Mouse (Mus musculus): ENCODE results near the gene Tmem131. TPM values are rescaled to one million over a fixed set of nuclear protein-coding genes. Genes with fewer than 3 reads are reported as not detected.

Gene Tmem131
- polyA plus RNA-seq, 2 experiments = 10.6 to 14.9 TPM

DNA sequence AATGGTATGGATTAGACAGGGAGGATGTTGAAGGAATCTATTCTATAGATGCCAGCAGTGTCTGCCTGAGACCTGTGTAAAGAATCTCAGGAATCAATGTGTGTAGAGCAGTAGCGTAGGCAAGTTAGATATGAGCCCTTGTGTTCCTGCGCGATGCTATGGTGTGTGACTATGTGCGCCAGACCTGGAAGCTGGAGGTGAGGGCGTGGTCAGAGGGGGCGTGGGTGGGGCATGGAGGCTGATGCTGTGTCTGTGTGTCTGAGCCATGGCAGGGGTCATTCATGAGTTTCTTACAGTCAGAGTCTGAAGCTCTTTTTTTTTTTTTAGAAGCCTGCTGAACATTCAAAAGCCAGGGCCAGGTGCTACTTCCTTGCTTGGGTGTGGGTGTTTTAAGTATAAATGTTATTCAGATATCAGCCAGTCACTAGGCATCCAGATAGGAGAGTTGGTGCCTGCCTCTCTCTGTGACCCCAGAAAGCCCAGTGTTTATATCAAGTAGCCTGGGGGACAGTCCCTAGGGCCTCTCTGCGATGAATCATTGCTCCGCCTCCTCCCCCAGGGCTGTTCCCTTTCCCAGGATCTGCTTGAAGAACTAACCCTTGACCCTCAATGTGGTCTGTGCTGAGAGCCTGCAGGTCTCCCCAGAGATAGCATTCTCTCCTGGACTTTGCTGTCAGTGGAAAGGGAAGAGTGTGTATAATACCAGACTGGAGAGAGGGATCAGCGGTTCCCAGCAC, 171.1 kb downstream of the Tmem131 start:
- H3K27ac ChIP-seq = no peak overlapping the region

DNA sequence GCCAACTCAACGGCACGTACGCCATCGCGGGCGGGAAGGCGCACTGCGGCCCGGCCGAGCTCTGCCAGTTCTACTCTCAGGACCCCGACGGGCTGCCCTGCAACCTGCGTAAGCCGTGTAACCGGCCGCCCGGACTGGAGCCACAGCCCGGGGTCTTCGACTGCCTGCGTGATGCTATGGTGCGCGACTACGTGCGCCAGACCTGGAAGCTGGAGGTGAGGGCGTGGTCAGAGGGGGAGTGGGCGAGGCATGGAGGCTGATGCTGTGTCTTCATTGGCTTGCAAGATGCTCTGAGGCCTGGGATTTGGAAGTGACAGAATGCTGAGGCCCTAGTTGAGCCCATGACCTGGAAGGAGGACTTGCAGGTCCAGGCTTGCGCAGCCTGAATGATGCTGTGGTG, 172.5 kb downstream of the Tmem131 start:
- DNase-seq (ENCODE audit: low read depth in 3 of 3, low spot score in 3 of 3) (no peak), ATAC-seq (ENCODE audit: insufficient read depth) (no peak)
- Histone ChIP-seq H3K9me3 (ENCODE audit: control insufficient read depth, low read length) (no peaks in the 10 kb centered on the region), H3K4me1 (replicated peaks; ENCODE audit: control insufficient read depth in 2 of 2, insufficient read depth in 2 of 2, low read length in 1 of 2) (no peaks in the 10 kb centered on the region), H3K9ac (replicated peaks) (no peak overlapping the region), H3K27me3 (ENCODE audit: control insufficient read depth, insufficient read depth, low read length) (no peaks in the 10 kb centered on the region), H3K4me2 (ENCODE audit: low read depth) (no peak overlapping the region), H3K36me3 (replicated peaks; ENCODE audit: control insufficient read depth, insufficient read depth, low read depth) (no peaks in the 10 kb centered on the region), H3K27ac (no peak overlapping the region), H3K4me3 (ENCODE audit: insufficient read depth in 1 of 2, low read depth in 2 of 2, low read length in 2 of 2) (no peak overlapping the region)
- TF ChIP-seq CTCF (IDR thresholded peaks at IDR 0.05; ENCODE audit: low read depth) (no peak), EP300 (IDR thresholded peaks at IDR 0.05; ENCODE audit: low read depth) (no peak)
- 25% methylated on average over 27 of the region's 27 CpGs for WGBS (ENCODE audit: insufficient replicate concordance)

More for the DNA sequence above, 171.1 kb downstream of the Tmem131 start:
- Histone ChIP-seq H3K9ac (replicated peaks) (no peak overlapping the region), H3K4me2 (ENCODE audit: low read depth) (no peak overlapping the region), H3K36me3 (replicated peaks; ENCODE audit: control insufficient read depth, insufficient read depth, low read depth) (no peaks in the 10 kb centered on the region), H3K4me1 (replicated peaks; ENCODE audit: control insufficient read depth in 2 of 2, insufficient read depth in 2 of 2, low read length in 1 of 2) (no peaks in the 10 kb centered on the region), H3K4me3 (ENCODE audit: insufficient read depth in 1 of 2, low read depth in 2 of 2, low read length in 2 of 2) (no peak overlapping the region), H3K27me3 (ENCODE audit: control insufficient read depth, insufficient read depth, low read length) (no peaks in the 10 kb centered on the region), H3K9me3 (ENCODE audit: control insufficient read depth, low read length) (no peaks in the 10 kb centered on the region)
- TF ChIP-seq EP300 (IDR thresholded peaks at IDR 0.05; ENCODE audit: low read depth) (no peak), CTCF (IDR thresholded peaks at IDR 0.05; ENCODE audit: low read depth) (no peak)
- ATAC-seq (ENCODE audit: insufficient read depth) (no peak), DNase-seq (ENCODE audit: low read depth in 3 of 3, low spot score in 3 of 3) (no peak)
- WGBS (ENCODE audit: insufficient replicate concordance) = 79% methylated on average over 9 of the region's 9 CpGs

DNA sequence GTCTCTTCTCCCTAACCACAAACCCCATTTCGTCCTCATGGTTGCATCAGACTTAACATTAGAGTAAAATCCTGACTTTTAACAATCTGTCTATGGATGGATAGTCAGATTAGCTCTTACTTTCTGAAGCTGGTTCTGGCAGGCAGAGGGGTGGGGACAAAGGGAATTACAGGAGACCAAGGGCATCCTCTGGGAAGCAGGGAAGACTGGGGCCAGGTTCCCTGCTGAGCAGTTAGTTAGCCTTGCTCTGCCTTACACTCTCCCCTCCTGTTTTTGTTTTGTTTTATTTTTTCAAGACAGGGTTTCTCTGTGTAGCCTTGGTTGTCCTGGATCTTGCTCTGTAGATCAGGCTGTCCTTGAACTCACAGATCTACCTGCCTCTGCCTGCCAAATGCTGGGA, 173.5 kb downstream of the Tmem131 start:
- Histone ChIP-seq H3K9ac (replicated peaks) (no peak overlapping the region), H3K27me3 (ENCODE audit: control insufficient read depth, insufficient read depth, low read length) (no peaks in the 10 kb centered on the region), H3K27ac (no peak overlapping the region), H3K4me1 (replicated peaks; ENCODE audit: control insufficient read depth in 2 of 2, insufficient read depth in 2 of 2, low read length in 1 of 2) (no peaks in the 10 kb centered on the region), H3K36me3 (replicated peaks; ENCODE audit: control insufficient read depth, insufficient read depth, low read depth) (no peaks in the 10 kb centered on the region), H3K4me3 (ENCODE audit: insufficient read depth in 1 of 2, low read depth in 2 of 2, low read length in 2 of 2) (no peak overlapping the region), H3K4me2 (ENCODE audit: low read depth) (no peak overlapping the region), H3K9me3 (ENCODE audit: control insufficient read depth, low read length) (no peaks in the 10 kb centered on the region)
- ATAC-seq (ENCODE audit: insufficient read depth) (no peak), DNase-seq (ENCODE audit: low read depth in 3 of 3, low spot score in 3 of 3) (no peak)
- WGBS (ENCODE audit: insufficient replicate concordance) = 58% methylated on average over 1 of the region's 1 CpGs
- TF ChIP-seq CTCF (IDR thresholded peaks at IDR 0.05; ENCODE audit: low read depth) (no peak), EP300 (IDR thresholded peaks at IDR 0.05; ENCODE audit: low read depth) (no peak)

DNA sequence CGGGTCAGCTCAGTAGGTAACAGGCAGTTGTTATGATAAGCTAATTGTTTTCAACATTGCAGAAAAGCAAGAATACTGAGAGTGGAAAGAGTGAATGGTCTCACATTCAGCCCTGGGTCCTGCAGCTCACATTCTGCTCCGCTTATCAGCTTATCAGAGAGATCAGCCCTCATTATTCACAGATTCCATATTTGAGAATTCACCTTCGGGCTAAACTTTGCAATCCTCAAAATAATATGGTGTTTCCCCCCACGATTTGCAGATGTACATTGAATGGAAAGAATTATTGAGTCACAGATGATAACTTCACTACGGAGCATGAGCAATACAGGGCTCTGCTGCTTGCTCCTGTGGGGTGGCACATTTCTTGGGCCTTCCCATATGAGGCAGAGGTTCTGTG, 174.7 kb downstream of the Tmem131 start:
- Histone ChIP-seq H3K9ac (replicated peaks) (no peak overlapping the region), H3K27me3 (ENCODE audit: control insufficient read depth, insufficient read depth, low read length) (no peaks in the 10 kb centered on the region), H3K4me3 (ENCODE audit: insufficient read depth in 1 of 2, low read depth in 2 of 2, low read length in 2 of 2) (no peak overlapping the region), H3K9me3 (ENCODE audit: control insufficient read depth, low read length) (no peaks in the 10 kb centered on the region), H3K4me2 (ENCODE audit: low read depth) (no peak overlapping the region), H3K36me3 (replicated peaks; ENCODE audit: control insufficient read depth, insufficient read depth, low read depth) (no peaks in the 10 kb centered on the region), H3K27ac (no peak overlapping the region), H3K4me1 (replicated peaks; ENCODE audit: control insufficient read depth in 2 of 2, insufficient read depth in 2 of 2, low read length in 1 of 2) (no peaks in the 10 kb centered on the region)
- no peak for ATAC-seq (ENCODE audit: insufficient read depth)
- no peak for DNase-seq (ENCODE audit: low read depth in 3 of 3, low spot score in 3 of 3)
- 53% methylated on average over 5 of the region's 5 CpGs for whole genome bisulfite sequencing (ENCODE audit: insufficient replicate concordance)
- TF ChIP-seq EP300 (IDR thresholded peaks at IDR 0.05; ENCODE audit: low read depth) (no peak), CTCF (IDR thresholded peaks at IDR 0.05; ENCODE audit: low read depth) (no peak)

DNA sequence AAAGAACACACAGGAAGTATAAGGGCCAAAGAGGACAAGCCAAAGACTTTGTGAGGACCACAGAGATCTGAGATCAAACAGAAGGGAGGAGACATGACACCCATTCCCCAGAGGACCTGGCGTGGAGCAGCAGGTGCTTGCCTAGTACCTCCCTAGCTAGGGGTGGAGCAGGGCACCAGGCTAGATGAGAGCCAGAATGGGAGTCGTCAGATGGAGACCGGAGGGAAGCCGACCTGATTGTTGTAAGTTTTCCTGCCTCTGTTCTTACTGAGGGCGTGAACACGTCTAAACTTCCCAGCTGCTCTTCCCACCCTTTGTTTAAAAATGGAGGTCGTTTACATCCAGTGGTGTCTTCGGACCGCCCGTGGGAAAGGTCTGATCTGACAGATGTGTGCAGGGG, 176.1 kb downstream of the Tmem131 start:
- no peak overlapping the region for H3K4me3 ChIP-seq (ENCODE audit: insufficient read depth in 1 of 2, low read depth in 2 of 2, low read length in 2 of 2)
- no peak overlapping the region for H3K4me2 ChIP-seq (ENCODE audit: low read depth)
- H3K9me3 ChIP-seq (ENCODE audit: control insufficient read depth, low read length) = no peaks in the 10 kb centered on the region
- no peak overlapping the region for H3K27ac ChIP-seq
- ATAC-seq (ENCODE audit: insufficient read depth) (no peak), DNase-seq (ENCODE audit: low read depth in 3 of 3, low spot score in 3 of 3) (no peak)
- no peak for TF ChIP-seq CTCF (IDR thresholded peaks at IDR 0.05; ENCODE audit: low read depth)
- no peaks in the 10 kb centered on the region for H3K36me3 ChIP-seq (replicated peaks; ENCODE audit: control insufficient read depth, insufficient read depth, low read depth)
- H3K4me1 ChIP-seq (replicated peaks; ENCODE audit: control insufficient read depth in 2 of 2, insufficient read depth in 2 of 2, low read length in 1 of 2) = no peaks in the 10 kb centered on the region
- H3K27me3 ChIP-seq (ENCODE audit: control insufficient read depth, insufficient read depth, low read length) = no peaks in the 10 kb centered on the region
- WGBS (ENCODE audit: insufficient replicate concordance) = 23% methylated on average over 10 of the region's 10 CpGs
- no peak overlapping the region for H3K9ac ChIP-seq (replicated peaks)
